Mouse (Mus musculus) NIH3T3 (cell line): Measurements from ENCODE around the gene Zbtb7b.
A peak's percentile ranks its signal among the peaks of the same experiment; 100 is the strongest.

ENCODE experiments used
- DNase-seq: peaks from one replicate; pipeline ENCODE4 v3.0.0-alpha.2; 2012; ENCODE audit warnings: low read depth

The Zbtb7b gene

GRCm38 (mm10) chr3:89388901-89389740 lies 5.5 kb downstream of the Zbtb7b start:
- peak; percentile 49 for DNase-seq

DNA sequence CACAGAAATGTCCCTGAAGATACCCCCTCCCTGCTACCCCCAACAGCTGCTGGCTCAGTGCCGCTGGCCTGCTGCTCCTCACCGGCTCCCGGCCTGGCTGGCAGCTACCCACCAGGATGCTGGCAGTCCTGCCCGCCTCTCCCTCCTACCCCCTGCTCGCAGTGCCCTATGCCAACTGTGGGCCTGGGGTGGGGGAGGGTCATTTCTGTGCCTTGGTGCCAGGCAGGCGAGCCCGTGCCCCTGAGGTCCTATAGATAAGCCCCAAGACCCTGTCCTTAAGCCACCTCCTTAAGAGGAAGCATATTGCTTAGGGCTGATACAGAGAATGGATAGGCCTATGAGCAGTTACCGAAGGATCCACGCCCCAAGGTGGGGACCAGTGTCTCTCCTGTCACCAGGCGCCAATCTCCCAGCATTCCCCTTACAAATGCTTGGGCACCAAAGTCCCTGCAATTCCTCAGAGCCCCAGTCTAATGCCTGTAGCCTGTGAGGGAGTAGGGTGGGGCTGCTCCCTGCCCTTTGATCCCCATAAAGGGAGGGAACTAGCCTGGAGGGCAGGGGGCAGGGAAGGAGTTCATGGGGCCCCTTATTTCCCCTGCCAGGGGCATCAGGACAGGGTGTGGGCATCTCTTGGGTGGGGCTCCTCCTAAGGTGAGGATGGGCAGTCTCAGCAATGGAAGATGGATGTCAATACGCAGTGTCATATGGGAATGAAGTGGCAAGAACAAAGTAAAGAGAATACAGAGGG lies 6.3 kb downstream of the Zbtb7b start:
- no peak for DNase-seq

- no peak for DNase-seq
Observed at GRCm38 (mm10) chr3:89387632-89388031, 6.9 kb downstream of the Zbtb7b start.

GRCm38 (mm10) chr3:89386438-89387420 lies 7.8 kb downstream of the Zbtb7b start:
- no peak for DNase-seq

- DNase-seq: no peak
Observed at GRCm38 (mm10) chr3:89385451-89385850, 9.1 kb downstream of the Zbtb7b start.

GRCm38 (mm10) chr3:89384331-89385076 lies 10.1 kb downstream of the Zbtb7b start:
- no peak for DNase-seq

DNA sequence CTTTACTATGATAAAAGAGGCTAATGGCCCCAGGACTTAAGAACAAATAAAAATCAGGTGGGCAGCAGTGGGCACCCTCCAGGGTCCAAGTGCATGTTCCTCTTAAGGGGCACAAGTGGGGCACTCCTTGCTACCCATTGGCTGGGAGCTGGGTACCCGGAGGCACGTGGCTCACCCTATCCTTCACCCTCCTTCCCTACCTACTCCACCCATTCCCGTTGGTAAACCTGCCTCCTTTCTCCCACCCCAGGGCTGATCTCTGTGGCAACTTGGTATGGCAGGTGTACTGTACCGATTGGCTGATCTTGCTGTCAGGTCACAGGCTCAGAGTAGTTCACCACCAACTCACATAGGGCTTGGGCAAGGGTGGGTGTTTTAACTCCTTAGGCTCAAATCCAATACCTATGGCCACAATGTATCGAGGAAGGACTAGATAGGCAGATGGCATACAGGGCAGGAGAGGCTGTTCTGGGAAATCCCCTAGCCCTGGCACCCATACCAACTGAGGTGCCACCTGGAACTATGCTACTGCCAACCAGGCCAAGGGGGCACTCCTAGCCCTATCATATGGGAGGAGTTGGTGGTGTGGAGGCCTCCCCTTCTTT lies 10.8 kb downstream of the Zbtb7b start:
- no peak for DNase-seq

DNA sequence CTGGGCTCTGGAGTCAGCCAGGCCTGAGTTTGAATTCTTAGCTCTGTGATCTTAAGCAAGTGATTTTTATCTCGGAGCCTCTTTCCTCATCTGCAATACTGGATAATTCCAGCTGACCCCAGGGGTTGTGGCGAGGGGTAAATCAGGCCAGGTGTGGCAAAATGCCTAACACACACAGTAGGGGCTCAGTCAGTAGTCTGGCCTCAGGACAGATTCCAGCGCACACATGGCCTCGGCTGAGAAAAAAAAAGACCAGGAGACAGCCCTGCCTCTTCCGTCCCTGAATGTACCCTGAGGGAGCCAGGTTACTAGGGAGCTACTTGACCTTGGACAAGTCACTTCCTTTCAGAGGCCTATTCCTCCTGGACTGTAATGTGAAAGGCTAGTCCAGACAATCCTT lies 11.6 kb downstream of the Zbtb7b start:
- no peak for DNase-seq

- no peak for DNase-seq
Observed at GRCm38 (mm10) chr3:89382033-89382882, 12.3 kb downstream of the Zbtb7b start.

GRCm38 (mm10) chr3:89381233-89381632 lies 13.3 kb downstream of the Zbtb7b start:
- no peak for DNase-seq

- DNase-seq: no peak
Observed at GRCm38 (mm10) chr3:89380711-89381110, 13.9 kb downstream of the Zbtb7b start.

- DNase-seq: no peak
Observed at GRCm38 (mm10) chr3:89380291-89380690, 14.3 kb downstream of the Zbtb7b start.

DNA sequence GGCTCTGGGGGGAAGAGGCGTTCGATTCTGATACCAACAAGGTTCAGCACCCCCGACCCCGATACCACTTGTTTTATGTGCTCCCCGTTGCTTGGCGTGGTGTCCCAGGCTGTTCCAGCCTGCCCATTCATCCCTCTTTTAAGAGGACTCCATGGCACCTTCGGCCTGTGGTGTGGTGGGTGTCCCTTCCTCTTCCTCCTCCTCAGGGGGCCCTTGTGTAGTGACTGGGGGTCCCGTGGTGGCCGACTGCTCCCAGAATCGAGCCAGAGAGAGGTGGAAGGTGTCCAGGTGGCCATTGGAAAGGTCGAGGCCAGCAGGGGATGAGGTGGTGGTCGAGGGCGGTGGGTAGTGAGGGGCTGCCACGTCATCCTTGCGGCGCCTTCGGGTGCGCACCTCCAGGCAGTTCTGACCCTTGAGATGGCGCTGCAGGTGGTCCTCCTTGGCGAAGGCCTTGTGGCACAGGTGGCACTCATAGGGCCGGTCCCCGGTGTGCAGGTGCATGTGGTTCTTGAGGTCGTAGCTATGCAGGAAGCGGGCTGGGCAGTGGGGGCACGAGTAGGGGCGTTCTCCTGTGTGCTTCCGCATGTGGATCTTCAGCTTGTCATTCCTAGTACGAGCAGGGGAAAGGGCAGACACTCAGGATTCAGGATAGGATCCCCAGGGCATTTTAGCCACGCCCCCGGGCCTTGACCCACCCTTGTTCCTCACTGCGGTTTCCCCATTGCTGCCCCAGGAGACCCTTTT lies 15.0 kb downstream of the Zbtb7b start:
- DNase-seq: no peak

DNA sequence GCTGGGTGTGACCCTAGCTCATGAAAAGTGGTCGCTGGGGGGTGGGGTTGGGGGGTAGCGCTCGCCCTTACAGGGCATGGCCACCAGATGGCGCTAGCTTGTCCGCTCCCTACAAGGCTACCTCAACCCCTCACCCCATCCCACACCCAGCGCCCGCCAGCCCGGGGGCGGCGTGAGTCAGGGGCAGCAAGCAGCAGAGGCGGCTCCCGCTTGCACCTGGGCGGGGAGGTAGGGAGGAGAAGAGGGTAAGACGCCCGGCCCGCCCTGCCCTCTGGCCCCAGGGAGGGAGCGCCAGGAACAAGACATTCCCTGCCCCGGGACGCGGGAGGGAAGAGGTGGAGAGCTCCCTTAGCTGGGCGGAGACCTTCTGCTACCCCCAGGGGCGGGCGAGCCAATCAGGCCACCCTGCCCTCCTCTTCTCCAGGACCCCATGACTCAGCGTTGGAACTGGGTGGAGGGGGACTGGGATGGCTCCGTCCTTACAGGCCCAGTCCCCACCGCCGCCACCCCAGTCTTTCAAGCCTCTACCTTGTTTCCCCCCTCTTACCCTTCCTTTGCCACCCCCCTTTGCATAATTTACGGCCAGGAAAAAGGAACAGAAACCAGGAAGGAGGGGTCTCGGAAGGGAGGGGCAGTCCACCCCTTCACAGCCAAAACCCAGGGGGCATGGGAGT lies 16.0 kb downstream of the Zbtb7b start:
- peak; percentile 89 for DNase-seq

DNA sequence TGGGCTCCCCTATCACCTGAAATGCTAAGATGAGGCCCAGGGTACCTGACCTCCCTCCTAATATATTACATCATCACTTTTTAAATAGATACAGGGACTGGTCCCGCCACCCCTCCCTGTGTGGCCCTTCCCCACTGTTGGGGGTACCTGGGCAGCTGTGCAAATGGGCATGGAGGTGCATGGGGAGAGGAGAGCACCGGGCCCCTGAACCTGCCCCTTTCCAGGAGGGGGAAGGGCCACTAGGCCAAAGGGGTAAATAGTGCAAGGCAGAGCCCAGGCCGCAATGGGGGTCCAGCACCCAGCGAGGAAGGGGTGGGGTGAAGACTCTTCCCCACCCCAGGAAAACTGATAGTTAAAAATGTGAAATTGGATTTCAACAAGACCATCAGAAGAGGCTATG lies 16.7 kb downstream of the Zbtb7b start:
- no peak for DNase-seq

- DNase-seq: no peak
Observed at GRCm38 (mm10) chr3:89373581-89374231, 20.9 kb downstream of the Zbtb7b start.

DNA sequence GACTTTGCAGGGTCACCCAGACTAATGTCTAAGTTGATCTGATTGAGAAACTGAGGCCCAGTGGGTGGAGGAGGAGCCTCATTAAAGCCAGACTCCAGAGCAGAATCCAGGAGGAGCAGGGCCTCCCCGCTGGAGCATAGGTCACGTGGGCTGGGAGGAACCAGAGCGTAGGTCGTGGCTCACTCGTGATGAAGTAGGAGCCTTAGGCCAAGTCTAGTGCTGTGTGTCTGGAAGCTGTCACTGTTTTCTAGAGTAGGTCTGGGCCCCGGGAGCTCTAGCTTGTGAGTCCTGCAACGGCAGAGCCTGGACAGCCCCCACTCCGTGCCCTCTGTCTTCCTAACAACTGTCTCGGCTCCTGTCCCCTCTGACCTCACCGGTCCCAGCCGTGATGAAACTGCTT lies 27.2 kb downstream of the Zbtb7b start:
- no peak for DNase-seq
